Mouse (Mus musculus) neural tube, embryonic 13.5 days (tissue): ENCODE data around the gene Tbc1d20. TPM values are rescaled to one million over a fixed set of nuclear protein-coding genes. Genes with fewer than 3 reads are reported as not detected.
"Not testable (repeated sequence)": the region's sequence is repeated elsewhere in the genome, so short reads cannot be mapped to it uniquely, and the experiment has no call there.

ENCODE experiments used
- ATAC-seq: fragments of 200-750 bp; cut with Nextera tagmentation; 2 replicates; pipeline ENCODE4 v1.8.0; 2017; ENCODE audit warnings: low read depth, mild to moderate bottlenecking, moderate TSS enrichment, moderate library complexity
- H3K27ac ChIP-seq: fragments of 300-500 bp; sonication (generic); replicated peaks from 2 replicates; pipeline ENCODE4 v1.5.1; 2015; ENCODE audit warnings: moderate library complexity, mild to moderate bottlenecking, inconsistent platforms
- H3K27me3 ChIP-seq: fragments of 300-500 bp; sonication (generic); 2 replicates; pipeline ENCODE4 v1.6.1; 2015; ENCODE audit warnings: mild to moderate bottlenecking, inconsistent platforms
- H3K36me3 ChIP-seq: fragments of 300-500 bp; sonication (generic); 2 replicates; pipeline ENCODE4 v1.6.1; 2015; ENCODE audit warnings: mild to moderate bottlenecking, inconsistent platforms
- H3K4me1 ChIP-seq: fragments of 300-500 bp; sonication (generic); replicated peaks from 2 replicates; pipeline ENCODE4 v1.6.1; 2015; ENCODE audit warnings: inconsistent platforms
- H3K4me2 ChIP-seq: fragments of 300-500 bp; sonication (generic); 2 replicates; pipeline ENCODE4 v1.6.1; 2015; ENCODE audit warnings: inconsistent platforms, mild to moderate bottlenecking, moderate library complexity
- H3K4me3 ChIP-seq: fragments of 300-500 bp; sonication (generic); 2 replicates; pipeline ENCODE4 v1.5.1; 2015; ENCODE audit warnings: mild to moderate bottlenecking, inconsistent platforms
- H3K9ac ChIP-seq: fragments of 300-500 bp; sonication (generic); 2 replicates; pipeline ENCODE4 v1.6.1; 2015; ENCODE audit warnings: moderate library complexity, mild to moderate bottlenecking, inconsistent platforms
- H3K9me3 ChIP-seq: fragments of 300-500 bp; sonication (generic); 2 replicates; pipeline ENCODE4 v1.6.1; 2016; ENCODE audit warnings: inconsistent platforms
- WGBS: fragments of 180-500 bp; shearing (Covaris S2); methylation state at CpG from one replicate; pipeline ENCODE4 v1.1.7; 2015; 5-methylcytosine and 5-hydroxymethylcytosine counted together
- polyA plus RNA-seq: library from polyadenylated mRNA; unstranded; fragments of >200 nt; fragmentation: Nextera tagmentation; extraction: Ambion mirVana; gene quantifications from 2 replicates; pipeline ENCODE4 v1.2.1, GENCODE M21; 2015

The Tbc1d20 gene
- polyA plus RNA-seq, result 31.7 and 34.2 TPM in 2 replicates

DNA sequence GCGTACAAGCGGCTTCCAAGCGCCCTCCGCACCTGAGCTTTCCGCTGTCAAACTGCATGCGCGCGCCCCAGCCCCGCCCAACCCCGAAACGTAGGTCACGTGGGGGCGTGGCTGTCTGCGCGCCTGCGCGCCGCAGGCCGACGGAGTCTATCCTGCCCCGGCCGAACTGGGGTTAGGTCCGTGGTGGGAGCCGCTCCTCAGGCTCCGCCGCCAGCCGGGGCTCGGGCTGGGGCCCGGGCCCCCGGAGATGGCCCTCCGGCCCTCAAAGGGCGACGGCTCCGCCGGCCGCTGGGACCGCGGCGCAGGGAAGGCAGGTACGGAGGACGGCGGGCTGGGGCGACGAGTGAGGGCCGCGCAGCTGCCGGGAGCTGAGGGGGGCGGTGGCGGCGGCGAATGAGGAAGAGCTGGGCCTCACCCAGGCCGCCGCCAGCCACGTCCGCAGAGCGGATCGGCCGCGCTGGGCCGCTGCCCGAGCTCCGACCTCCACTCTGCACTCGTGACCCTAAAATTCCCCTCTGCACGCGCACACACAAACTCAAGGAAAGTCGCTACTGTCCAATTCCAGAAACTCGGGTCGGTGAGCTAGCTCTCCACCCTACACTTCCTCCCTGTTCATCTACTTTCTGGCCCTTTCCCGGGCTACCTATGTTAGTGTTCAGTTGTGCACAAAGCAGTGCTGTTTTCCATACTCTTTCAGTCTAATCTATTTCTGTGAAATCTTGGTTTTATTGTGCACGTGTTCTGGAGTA lies at the start of gene Tbc1d20:
Tbc1d20 (plus strand) TSS at position 102 of the 749 bp plus-strand sequence.
- Histone ChIP-seq H3K4me1 (peaks cover 36% of the 10 kb centered on the region), H3K4me2 (peak within 1 kb of the TSS; percentile 80), H3K36me3 (no peaks in the 10 kb centered on the region), H3K4me3 (peak within 1 kb of the TSS; percentile 90), H3K27ac (peak within 1 kb of the TSS; percentile 86), H3K9ac (peak within 1 kb of the TSS; percentile 96), H3K9me3 (no peaks in the 10 kb centered on the region), H3K27me3 (no peaks in the 10 kb centered on the region)
- under 1% methylated on average over 70 of the region's 70 CpGs for WGBS
- ATAC-seq, result peak; percentile 98

DNA sequence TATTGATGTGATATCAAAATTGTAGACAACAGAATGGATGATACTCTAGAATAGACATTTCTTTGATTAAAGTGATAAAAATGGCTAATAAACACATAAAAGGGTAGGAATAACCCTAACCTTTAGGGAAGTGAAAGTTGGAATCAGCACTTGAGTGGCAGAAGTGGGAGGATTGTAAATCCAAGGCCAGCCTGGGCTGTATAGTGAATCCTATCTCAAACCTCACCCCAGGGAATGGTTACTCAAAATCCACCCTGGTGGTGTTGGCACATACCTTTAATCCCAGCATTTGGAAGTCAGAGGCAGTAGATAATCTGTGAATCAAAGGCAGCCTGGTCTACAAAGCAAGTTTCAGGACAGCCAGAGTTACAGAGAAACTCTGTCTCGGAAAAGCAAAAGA lies 46.4 kb upstream of the Tbc1d20 start:
- ATAC-seq, result no peak
- H3K9me3 ChIP-seq, result no peaks in the 10 kb centered on the region
- no peak overlapping the region for H3K4me3 ChIP-seq
- no peaks in the 10 kb centered on the region for H3K4me1 ChIP-seq
- WGBS, result 88% methylated on average over 1 of the region's 1 CpGs
- peaks cover 20% of the 10 kb centered on the region for H3K36me3 ChIP-seq
- H3K27ac ChIP-seq, result no peak overlapping the region
- no peak overlapping the region for H3K9ac ChIP-seq
- no peak overlapping the region for H3K4me2 ChIP-seq
- H3K27me3 ChIP-seq, result no peaks in the 10 kb centered on the region

DNA sequence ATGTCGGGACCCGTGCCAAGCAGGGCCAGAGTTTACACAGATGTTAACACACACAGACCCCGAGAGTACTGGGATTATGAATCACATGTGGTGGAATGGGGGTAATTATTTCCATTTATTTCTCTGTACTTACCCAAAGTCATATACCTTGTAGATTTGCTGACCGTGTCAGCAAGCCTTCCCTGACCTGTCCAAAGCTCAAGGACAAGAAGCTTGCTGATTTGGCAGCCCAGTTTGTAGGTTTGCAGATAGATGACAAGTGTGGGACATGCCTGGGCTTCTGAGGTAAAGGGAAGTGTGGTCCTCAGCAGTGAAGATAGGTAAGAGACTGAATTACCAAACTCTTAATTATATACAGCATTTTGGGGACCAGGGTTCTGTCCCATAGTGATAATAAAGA lies 43.1 kb upstream of the Tbc1d20 start:
- Histone ChIP-seq H3K36me3 (peaks cover 45% of the 10 kb centered on the region), H3K9me3 (no peaks in the 10 kb centered on the region)

DNA sequence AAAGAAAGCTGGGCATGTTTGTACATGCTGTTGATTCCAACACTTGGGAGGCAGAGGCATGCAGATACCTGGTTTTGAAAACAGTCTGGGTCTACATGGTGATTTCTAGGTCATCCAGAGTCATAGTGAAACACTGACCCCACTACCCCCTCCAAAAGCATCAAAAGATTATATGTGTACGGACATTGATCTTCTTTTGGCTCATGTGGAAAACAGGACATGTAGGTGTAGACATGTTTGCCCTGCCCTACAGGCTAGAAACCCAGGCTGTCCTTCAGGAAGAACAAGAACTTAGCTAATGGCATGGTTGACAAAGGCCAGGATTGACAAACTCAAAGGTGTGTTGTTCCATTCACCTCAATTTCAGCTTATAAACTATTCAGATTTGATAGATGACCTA lies 33.9 kb upstream of the Tbc1d20 start:
- Histone ChIP-seq H3K4me1 (no peaks in the 10 kb centered on the region), H3K36me3 (peaks cover 79% of the 10 kb centered on the region), H3K9ac (no peak overlapping the region), H3K27ac (no peak overlapping the region), H3K4me2 (no peak overlapping the region), H3K27me3 (no peaks in the 10 kb centered on the region), H3K4me3 (no peak overlapping the region), H3K9me3 (no peaks in the 10 kb centered on the region)
- no peak for ATAC-seq
- 85% methylated on average over 1 of the region's 1 CpGs for WGBS

More for the DNA sequence above, 43.1 kb upstream of the Tbc1d20 start:
- Histone ChIP-seq H3K27me3 (no peaks in the 10 kb centered on the region), H3K4me3 (no peak overlapping the region), H3K27ac (no peak overlapping the region), H3K9ac (no peak overlapping the region), H3K4me2 (no peak overlapping the region), H3K4me1 (no peaks in the 10 kb centered on the region)
- 86% methylated on average over 4 of the region's 4 CpGs for WGBS
- ATAC-seq, result no peak

DNA sequence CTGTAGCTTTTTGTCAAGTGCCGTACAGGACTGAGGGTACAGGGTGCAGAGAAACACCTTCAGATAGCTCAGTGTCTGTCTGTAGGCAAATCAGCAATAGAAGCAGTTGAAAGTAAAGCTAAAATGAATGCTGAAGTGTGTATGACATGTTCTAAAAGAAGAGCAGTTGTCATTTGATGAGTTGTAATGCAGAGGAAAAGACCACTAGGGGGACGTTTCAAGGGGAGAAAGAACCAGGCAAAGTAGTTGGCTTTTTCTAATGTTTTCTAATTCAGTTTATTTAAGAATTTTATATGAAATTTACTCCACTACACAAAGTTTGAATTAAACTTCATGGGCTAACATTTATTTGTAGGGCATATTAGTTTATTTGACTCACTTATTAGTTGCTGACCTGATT lies 20.0 kb upstream of the Tbc1d20 start:
- H3K9ac ChIP-seq, result no peak overlapping the region

DNA sequence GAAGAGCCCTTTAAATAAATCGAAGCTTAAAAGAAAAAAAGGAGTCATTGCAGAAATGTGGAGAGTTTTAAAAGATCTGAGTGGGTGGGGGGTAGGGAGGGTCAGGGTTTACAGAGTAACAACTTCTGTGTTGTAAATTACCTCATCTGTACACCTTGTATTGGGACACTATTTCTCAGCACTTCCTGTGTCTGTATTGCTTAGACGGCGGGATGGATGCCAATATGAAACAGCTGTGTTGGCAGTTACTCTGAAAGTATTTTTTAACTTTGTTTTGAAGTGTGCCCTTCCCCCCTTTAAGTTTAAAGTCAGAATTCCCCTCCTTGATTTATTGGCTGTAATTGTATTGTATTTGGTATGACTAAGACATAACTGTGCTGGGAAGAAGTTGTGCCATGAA lies 12.2 kb upstream of the Tbc1d20 start:
- Histone ChIP-seq H3K4me2 (no peak overlapping the region), H3K9ac (no peak overlapping the region), H3K4me3 (no peak overlapping the region), H3K27ac (no peak overlapping the region), H3K9me3 (no peaks in the 10 kb centered on the region), H3K4me1 (no peaks in the 10 kb centered on the region), H3K36me3 (peaks cover 82% of the 10 kb centered on the region), H3K27me3 (no peaks in the 10 kb centered on the region)
- 97% methylated on average over 3 of the region's 3 CpGs for WGBS
- no peak for ATAC-seq

More for the DNA sequence above, 20.0 kb upstream of the Tbc1d20 start:
- WGBS, result 82% methylated on average over 2 of the region's 2 CpGs
- Histone ChIP-seq H3K9me3 (no peaks in the 10 kb centered on the region), H3K4me2 (no peak overlapping the region), H3K27ac (no peak overlapping the region), H3K36me3 (peaks cover 84% of the 10 kb centered on the region), H3K4me3 (no peak overlapping the region), H3K27me3 (no peaks in the 10 kb centered on the region), H3K4me1 (no peaks in the 10 kb centered on the region)
- ATAC-seq, result no peak

DNA sequence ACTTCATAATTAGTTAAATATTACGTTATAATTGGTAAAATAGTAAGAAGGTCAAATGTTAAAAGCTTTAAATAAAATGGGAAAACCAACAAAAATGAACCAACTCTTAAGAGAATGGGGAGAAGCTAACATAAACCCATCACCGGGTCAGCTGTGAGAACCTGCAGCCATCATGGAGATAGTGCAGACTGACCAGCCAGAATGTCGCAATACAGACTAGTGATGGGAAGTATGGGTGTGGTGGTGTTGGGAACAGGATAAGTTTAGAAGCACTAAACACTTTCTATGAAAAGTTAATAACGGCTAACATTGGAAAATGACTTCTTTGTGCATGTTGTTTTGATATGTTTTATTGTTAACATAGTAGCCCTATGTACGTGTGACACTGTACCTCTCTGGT lies 6.1 kb upstream of the Tbc1d20 start:
- Histone ChIP-seq H3K4me2 (no peak overlapping the region), H3K4me3 (no peak overlapping the region), H3K9ac (no peak overlapping the region), H3K4me1 (no peaks in the 10 kb centered on the region), H3K9me3 (no peaks in the 10 kb centered on the region), H3K27ac (no peak overlapping the region), H3K27me3 (no peaks in the 10 kb centered on the region), H3K36me3 (peaks cover 49% of the 10 kb centered on the region)
- ATAC-seq, result no peak
- WGBS, result 93% methylated on average over 5 of the region's 5 CpGs

DNA sequence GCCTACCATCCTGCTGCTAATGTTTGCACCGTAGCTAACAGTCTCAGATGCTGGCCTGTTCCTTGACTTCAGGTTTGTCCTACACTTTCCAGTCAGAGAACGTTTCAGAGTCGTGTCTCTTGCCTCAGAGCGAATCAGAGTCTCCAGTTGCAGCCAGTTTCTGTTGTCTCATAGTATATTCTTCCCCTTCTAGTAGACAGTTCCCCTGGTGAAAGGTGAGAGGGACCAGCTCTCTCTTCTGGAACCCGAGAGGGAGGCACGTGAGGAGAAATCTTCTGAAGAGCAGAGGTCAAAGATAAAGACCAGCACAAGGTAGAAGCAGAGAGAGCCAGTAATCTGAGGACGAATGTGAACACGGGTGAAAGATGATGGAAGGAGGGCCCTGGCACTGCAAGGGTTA lies 5.6 kb upstream of the Tbc1d20 start:
- 87% methylated on average over 8 of the region's 8 CpGs for WGBS
- H3K36me3 ChIP-seq, result peaks cover 44% of the 10 kb centered on the region
- H3K27ac ChIP-seq, result no peak overlapping the region
- no peak overlapping the region for H3K4me3 ChIP-seq
- no peak for ATAC-seq
- peaks cover under 1% of the 10 kb centered on the region; the same call in 1 of the 2 replicates for H3K4me1 ChIP-seq
- H3K9me3 ChIP-seq, result no peaks in the 10 kb centered on the region
- H3K9ac ChIP-seq, result no peak overlapping the region
- no peaks in the 10 kb centered on the region for H3K27me3 ChIP-seq
- no peak overlapping the region for H3K4me2 ChIP-seq

DNA sequence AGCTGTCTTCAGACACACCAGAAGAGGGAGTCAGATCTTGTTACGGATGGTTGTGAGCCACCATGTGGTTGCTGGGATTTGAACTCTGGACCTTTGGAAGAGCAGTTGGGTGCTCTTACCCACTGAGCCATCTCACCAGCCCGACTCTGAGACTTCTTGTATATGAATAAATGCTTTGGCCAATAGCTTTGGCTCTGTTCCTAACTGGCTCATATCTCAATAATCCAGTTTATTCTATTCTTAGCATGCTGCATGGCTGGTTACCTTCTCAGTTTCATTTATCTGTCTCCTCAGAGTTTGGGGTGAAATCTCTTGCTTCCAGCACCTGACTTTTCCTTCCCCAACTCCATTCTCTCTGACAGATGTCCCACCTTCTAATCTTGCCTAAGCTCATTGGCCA lies 4.0 kb upstream of the Tbc1d20 start:
- H3K9ac ChIP-seq, H3K9me3 ChIP-seq, H3K27me3 ChIP-seq, H3K4me2 ChIP-seq, H3K4me1 ChIP-seq, ATAC-seq, H3K4me3 ChIP-seq, H3K27ac ChIP-seq: not testable (repeated sequence)
- WGBS, result 89% methylated on average over 2 of the region's 2 CpGs
- peaks cover 28% of the 10 kb centered on the region for H3K36me3 ChIP-seq

DNA sequence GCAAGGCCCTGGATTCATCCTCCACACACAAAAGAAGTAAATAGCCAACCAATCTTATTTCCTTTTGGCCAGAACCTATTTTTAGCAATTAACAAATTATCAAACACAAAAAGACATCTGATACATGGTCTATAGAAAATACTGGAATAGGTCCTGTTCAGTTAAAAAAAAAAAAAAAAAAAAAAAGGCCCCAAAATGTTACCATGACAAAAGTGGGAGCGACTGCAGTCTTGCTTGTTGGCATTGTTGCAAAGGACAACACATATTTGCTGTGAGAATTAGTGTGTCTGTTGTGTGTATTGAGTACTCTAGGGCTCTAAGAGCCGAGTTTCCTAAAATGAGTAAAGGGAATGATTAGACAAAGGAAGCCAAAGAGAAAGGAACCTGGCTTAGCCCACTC lies 1.2 kb upstream of the Tbc1d20 start:
- H3K27me3 ChIP-seq, result no peaks in the 10 kb centered on the region
- peaks cover 9% of the 10 kb centered on the region; the same call in 1 of the 2 replicates for H3K36me3 ChIP-seq
- H3K4me2 ChIP-seq, result no peak overlapping the region
- no peak for ATAC-seq
- peaks cover 30% of the 10 kb centered on the region for H3K4me1 ChIP-seq
- no peaks in the 10 kb centered on the region for H3K9me3 ChIP-seq
- 62% methylated on average over 2 of the region's 2 CpGs for WGBS
- H3K4me3 ChIP-seq, result no peak overlapping the region
- no peak overlapping the region for H3K9ac ChIP-seq
- H3K27ac ChIP-seq, result no peak overlapping the region

DNA sequence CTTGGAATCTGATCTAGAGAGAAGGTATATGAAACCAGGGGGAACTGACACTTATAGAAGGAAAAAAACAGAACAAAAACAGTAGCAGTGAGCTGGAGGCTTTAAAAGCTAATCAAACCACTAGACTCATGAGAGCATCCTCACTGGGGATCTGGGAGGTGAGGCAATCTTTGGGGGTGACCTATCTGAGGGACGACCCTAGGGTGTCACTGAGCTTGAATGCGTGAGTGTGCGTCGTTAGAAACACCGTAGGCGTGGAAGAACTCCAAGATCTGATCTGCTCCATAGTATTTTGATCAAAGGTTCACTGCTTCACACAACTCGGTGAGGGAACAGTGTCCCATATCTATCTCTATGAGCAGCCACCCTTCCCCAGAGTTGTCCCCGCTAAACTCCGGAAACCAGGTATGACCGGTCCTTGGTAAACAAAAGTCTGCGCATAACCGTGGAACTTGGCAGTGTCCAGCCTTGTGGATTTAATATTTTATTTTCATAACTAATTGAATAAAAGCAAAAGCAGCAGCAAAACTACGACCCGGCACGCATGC lies 375 bp upstream of the Tbc1d20 start:
- Histone ChIP-seq H3K27ac (peak overlapping the region; percentile 40; the same call in 1 of the 2 replicates), H3K9ac (peak overlapping the region; percentile 96), H3K9me3 (no peaks in the 10 kb centered on the region), H3K36me3 (0 out of 2 replicates have a peak, but pooled peaks cover 3% of the 10 kb centered on the region), H3K4me1 (peaks cover 36% of the 10 kb centered on the region), H3K4me3 (peak overlapping the region; percentile 90), H3K4me2 (peak overlapping the region; percentile 80), H3K27me3 (no peaks in the 10 kb centered on the region)
- ATAC-seq, result peak; percentile 68
- WGBS, result 2% methylated on average over 15 of the region's 15 CpGs

DNA sequence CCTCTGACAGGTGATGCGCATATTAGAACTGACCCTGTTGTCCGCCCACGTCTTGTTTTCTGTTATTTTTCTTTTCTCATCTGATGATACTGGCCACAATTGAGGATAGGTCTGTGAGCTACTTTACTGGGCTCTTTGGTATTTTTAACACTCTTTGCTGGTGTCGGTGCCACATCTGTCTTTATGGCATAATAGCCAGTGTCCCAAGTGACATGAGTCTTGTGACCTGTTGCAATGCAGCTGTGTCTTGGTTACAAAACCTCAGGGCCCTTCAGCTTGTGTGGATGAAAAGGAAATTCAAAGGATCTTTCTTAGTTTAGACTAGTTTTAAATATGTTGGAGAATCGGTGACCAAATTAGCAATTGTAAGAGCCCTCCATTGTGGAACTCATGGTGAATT lies 913 bp downstream of the Tbc1d20 start:
- H3K4me2 ChIP-seq, result peak overlapping the region; percentile 80
- no peaks in the 10 kb centered on the region for H3K36me3 ChIP-seq
- H3K9me3 ChIP-seq, result no peaks in the 10 kb centered on the region
- H3K27ac ChIP-seq, result no peak overlapping the region
- H3K9ac ChIP-seq, result peak overlapping the region; percentile 96
- no peak for ATAC-seq
- WGBS, result 29% methylated on average over 5 of the region's 5 CpGs
- H3K27me3 ChIP-seq, result no peaks in the 10 kb centered on the region
- peaks cover 36% of the 10 kb centered on the region for H3K4me1 ChIP-seq
- H3K4me3 ChIP-seq, result peak overlapping the region; percentile 90
